Mouse (Mus musculus) brain, adult 10 weeks (tissue): ENCODE measurements around the gene Gm3542. TPM values are rescaled to one million over a fixed set of nuclear protein-coding genes. Genes with fewer than 3 reads are reported as not detected.

Source experiments
- polyA plus RNA-seq: library from polyadenylated mRNA; stranded (reverse); fragments of 350-450 nt; fragmentation: Illumina TruSeq; extraction: RNeasy Lipid Tissue Mini Kit (QIAGEN cat#74804); gene quantifications from one replicate; pipeline ENCODE4 v1.2.3, GENCODE M21; 2015; ENCODE audit warnings: low read depth, low replicate concordance

Gene Gm3542
- not detected for polyA plus RNA-seq

GRCm38 (mm10) chr14:5334828-5335227 lies at the start of gene Gm3542:
Gm3542 (minus strand) TSS chr14:5334928.

Other genes with a start within 250 kb of the Gm3542 start
- not detected for gene Gm8279, start 203.4 kb downstream of the Gm3542 start, polyA plus RNA-seq
- not detected for gene Gm3317, start 170.4 kb downstream of the Gm3542 start, polyA plus RNA-seq
- gene Gm8271, start 149.1 kb downstream of the Gm3542 start, polyA plus RNA-seq: not detected
- gene Gm3526, start 74.3 kb downstream of the Gm3542 start, polyA plus RNA-seq: not detected
- gene Gm3500, start 54.1 kb upstream of the Gm3542 start, polyA plus RNA-seq: not detected
- gene Gm3194, start 120.5 kb upstream of the Gm3542 start, polyA plus RNA-seq: 2.0 TPM
- gene Gm8246, start 142.9 kb upstream of the Gm3542 start, polyA plus RNA-seq: not detected
- not detected for gene Gm3187, start 149.3 kb upstream of the Gm3542 start, polyA plus RNA-seq
- gene Gm3488, start 166.7 kb upstream of the Gm3542 start, polyA plus RNA-seq: 3.3 TPM
- gene Gm3532, start 203.6 kb upstream of the Gm3542 start, polyA plus RNA-seq: not detected